Mouse (Mus musculus): ENCODE results near the gene Csgalnact2.

Csgalnact2 gene

DNA sequence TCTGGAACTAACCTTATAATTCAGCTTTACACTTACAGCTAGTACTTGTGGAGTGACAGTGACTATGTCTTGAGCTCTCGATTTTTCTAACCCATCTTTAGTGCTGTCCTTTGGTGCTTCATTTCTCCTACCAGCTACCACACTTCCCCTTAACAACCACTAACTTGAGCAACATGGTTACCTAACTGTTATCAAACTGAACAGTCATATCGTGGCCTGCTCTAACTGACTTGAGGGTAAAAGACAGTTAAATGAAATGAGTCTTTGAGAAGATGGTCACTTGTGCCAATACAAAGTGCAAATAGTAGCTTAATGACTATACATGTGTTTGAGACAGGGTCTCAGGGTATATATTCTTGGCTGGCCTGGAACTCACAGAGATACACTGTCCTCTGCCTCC, 1.8 kb downstream of the Csgalnact2 start:
- no peak for DNase-seq (ENCODE audit: low read depth, low spot score)

DNA sequence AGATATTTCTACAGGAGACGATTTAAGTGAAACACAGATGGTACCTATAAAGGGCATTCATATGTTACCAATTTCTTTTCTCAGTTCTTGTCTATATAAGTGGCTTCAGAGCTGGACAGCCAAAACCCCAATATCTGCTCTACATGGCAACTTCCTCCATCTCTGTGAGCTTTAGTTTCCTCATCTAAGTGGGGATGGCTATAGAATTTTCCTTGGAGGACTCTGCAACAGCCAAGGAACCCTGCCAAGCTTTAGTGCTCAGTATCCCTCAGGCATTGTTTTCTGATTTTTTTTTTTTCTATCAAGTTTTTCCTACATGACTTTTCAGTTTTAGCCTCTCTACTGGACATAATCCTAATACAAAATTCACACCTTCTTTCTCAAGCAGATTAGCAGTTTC, 4.5 kb downstream of the Csgalnact2 start:
- DNase-seq (ENCODE audit: low read depth, low spot score), result no peak

DNA sequence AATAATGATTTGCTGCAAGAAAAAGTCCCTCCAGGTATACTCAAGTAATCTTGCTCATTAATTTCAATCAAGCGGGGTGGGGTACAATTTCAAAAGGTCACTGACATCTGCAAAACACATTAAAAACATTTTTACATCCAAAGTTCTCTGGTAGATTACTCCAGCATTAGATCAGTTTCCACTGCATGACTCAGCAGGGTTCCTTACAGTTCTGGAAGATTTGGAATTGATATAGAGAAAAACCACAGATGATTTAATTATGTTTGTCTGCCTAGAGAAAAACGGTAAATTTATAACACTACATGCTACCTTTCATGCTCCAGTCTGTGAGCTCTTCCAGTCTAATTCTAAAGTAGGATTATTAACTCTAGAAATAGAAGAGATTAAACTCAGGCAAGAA, 8.9 kb downstream of the Csgalnact2 start:
- DNase-seq (ENCODE audit: low read depth, low spot score), result no peak

DNA sequence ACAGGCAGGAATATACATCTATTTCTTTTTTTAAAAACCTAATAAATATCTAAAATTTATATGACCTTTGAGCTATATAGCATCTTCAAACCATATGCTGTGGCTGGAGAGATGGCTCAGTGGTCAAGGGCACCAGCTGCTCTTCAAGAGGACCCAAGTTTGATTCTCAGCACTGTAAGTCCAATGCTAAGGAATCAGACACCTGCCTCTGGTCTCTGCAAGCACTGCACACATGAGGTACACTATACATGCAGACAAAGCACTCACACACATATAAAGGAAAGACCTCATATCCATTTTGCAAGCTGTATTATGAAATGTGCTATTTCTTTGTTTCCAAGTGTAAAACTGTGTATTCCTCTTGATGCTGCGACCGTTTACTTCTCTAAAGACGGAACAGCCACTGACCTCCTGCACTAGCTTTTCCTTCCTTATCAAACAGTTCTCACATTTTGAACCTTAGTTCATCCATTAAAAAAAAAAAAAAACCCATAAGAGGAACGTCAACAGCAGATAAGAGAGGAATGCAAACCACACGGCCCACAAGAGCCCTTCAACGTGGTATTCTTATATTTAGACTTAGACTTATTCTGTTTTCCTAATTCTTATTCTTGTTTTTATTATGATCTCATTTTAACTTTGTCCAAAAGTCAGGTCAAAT, 11.0 kb downstream of the Csgalnact2 start:
- DNase-seq (ENCODE audit: low read depth, low spot score), result no peak

DNA sequence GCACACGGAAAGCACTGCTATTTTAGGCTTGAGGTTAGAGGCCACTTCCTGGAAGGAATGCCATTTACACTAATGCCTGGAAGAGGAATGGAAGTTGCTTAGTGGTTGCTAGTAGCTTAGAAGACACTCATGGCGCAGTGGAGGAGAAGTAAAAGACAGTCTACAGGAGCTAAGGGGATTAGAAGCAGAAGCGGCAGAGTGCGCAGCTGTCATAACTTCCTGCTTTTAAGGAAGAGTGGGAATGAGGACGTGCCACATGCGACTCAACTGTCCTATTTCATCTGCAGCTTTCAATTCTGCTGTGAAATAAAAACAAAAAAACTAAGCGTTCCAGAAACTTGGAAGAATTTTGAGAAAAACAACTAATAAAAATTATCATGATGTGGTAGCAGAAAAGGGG, 11.7 kb downstream of the Csgalnact2 start:
- DNase-seq (ENCODE audit: low read depth, low spot score), result no peak

DNA sequence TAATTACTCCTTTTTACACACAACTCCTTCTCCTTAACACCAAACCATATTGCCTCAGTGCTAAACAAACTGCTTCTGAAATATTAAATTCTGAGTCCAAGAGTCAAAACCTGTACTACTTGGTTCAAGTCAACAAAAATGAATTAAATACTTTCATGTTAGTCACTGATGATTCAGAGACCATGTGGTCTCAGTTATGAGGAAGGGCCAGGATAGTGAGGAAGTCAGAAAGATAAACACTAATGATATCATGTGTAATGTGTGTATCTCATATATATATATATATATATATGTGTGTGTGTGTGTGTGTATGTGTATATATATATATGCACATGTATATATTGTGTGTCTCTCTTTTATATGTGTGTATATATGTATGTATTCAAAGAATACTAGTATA, 12.4 kb downstream of the Csgalnact2 start:
- DNase-seq (ENCODE audit: low read depth, low spot score), result no peak

DNA sequence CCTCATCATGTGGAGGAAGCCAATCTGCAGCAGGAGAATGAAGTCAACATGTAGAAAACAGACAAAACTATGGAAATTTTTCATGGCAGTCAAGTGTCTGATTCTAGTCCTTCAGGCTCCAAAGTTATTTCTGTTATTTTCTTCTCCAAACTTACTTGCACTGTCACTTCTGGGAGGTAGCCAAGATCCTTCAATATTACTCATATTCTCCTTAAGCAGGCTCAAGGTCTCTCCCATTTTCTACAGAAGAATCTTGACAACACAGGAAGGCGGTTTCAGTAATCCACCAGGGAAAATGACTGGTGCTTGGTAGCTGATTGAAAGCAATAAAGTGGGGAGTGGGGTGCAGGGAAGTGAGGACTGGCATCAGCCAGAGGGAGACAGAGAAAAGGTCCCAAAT, 16.2 kb downstream of the Csgalnact2 start:
- DNase-seq (ENCODE audit: low read depth, low spot score), result no peak

DNA sequence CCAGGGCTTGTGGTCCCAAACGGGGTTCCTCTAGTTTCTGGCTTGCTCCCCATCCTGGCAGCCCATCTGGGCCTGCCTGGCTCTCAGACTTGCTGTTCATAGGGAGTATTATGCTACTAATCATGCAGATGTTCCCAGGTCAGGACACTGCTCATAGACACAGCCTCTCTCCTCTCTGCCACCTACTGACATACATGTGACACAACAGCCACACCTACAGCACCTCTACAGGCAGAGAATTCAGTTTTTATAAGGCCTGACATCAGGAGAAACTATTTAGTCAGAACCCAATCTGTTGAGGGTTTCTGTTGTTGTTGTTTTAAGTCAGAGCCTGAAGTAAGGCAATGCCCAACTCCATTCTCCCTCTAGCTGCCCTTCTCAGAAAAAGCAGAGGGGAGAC, 27.1 kb downstream of the Csgalnact2 start:
- DNase-seq (ENCODE audit: low read depth, low spot score), result no peak

DNA sequence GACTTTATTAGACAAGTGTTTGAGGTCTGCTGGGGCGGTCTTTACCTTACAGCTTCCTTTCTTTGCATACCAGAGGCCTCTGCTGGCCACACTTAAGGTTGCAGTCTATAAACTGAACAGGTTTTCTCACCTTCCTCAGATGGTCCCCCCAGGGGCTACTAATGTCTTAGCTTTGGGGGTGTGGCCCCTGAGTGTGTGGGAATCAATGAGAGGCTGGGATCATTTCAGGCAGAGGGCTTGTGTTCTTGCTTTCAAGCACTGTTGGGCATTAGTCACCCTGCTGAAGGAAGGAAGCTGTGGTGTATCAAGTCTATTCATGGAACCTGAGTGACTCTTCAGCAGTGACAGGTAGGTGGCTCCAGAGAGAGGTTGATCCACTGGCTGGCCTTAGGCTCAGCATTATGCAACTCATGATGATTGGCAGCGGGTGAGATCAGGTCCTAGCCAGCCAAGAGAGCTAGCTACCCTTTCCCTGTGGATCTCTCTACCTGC, 39.6 kb downstream of the Csgalnact2 start:
- DNase-seq (ENCODE audit: low read depth, low spot score), result peak; percentile 28

DNA sequence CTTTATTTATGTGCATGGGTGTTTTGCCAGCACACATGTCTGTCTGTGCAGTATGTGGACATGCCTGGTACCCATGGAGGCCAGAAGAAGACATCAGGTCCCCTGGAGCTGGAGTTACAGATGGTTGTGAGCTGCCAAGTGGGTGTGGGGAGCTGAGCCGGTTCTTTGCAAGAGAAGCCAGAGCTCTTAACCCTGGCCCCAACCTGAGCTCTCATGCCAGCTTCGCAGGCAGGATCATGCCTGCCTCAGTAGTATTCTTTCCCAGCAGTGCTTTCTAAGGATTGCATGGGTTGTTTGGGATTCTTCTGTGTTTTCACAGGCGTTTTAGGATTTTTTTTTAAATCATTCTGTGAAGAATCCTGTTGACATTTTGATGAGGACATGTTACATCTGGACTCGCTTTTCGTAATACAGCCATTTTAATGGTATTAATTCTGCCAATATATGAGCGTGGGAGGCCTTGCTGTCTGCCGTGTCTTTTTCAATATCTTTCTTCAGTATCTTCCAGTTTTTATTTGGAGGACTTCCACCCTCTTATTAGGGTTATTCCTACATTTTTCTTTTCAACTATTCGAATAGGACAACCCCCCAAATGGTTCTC, 41.1 kb downstream of the Csgalnact2 start:
- no peak for DNase-seq (ENCODE audit: low read depth, low spot score)

DNA sequence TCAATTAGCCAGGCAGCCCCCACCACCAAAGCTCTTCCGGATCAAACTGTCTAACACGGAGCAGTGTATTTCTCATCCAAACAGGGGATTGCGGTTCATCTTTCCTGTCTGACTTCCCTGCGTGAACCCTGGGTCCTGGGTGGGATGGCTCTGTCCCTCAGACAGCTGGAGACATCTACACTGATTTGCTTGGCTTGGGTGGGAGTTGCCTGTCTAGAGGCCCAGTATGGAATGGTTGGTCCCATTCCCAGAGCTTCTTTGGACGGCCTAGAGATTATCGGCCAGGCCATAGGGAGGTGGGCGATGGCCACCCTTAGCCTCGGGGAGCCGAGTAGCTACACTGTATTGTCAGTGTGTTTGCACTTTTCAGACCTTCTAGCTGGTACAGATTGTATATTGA, 48.1 kb downstream of the Csgalnact2 start:
- DNase-seq (ENCODE audit: low read depth, low spot score), result no peak

DNA sequence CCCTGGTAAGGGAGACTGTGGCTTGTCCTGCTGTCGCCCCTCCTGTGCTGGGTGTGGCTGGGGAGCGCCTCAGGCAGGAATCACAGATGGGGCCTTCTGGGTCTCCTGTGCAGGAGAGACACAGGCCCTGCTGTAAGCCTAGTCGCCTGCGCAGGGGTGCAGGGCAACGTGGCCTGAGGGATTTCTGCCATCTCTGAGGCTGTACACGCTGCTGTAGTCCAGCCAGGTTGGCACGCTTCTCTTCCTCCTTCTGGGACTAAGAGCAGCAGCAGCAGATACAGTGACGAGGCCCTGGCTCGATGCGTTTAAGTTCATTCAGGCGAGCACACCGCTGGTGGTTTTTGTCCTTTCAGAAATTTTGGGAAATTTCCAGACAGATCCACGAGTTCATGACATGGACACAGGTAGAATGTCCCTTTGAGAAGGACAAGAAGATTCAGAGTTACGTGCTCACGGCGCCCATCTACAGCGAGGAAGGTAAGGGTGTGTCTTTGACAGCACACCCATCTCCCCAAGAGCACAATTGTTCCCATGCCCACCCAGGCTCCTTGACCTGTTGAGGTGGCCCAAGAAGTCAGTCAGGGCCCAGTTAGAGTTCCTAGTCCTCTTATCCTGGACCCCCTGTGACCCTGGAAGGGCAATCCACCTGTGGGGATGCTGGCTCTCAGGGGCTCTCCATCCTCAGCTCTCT, 50.0 kb downstream of the Csgalnact2 start:
- DNase-seq (ENCODE audit: low read depth, low spot score), result no peak

DNA sequence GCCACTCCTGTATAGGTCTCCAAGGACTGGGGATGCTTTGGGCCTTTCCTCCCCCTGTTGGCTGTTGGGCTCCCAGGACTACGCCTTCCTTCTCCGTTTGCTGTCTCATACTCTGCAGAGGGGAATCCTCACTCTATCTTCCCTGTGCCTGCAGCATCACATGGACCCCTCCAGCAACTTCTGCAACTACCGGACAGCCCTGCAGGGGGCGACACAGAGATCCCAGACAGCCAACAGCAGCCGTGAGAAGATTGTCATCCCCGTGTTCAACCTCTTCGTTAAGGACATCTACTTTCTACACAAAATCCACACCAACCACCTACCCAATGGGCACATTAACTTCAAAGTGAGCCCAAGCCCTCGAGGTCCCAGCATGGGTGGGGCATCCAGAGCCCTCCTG, 51.0 kb downstream of the Csgalnact2 start:
- no peak for DNase-seq (ENCODE audit: low read depth, low spot score)

DNA sequence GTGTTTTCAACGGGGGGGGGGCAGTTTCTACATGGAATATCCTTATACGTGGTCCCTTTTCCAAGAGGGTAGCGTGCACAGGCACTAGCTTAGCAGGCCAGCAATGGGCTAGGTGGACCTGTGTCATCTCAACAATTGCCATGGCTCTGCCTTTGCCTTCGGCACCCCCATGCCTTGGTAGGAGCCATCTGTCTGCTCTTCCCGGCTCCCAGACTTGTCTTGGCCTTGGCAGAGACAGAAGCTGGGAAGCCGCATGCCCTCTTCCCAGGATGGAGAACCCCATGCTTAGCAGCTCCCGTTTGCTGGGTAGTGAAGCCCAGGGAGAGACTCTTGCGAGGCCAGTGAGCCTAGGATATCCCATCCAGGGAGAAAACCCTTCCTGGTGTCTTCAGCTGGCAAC, 54.3 kb downstream of the Csgalnact2 start:
- DNase-seq (ENCODE audit: low read depth, low spot score), result no peak

DNA sequence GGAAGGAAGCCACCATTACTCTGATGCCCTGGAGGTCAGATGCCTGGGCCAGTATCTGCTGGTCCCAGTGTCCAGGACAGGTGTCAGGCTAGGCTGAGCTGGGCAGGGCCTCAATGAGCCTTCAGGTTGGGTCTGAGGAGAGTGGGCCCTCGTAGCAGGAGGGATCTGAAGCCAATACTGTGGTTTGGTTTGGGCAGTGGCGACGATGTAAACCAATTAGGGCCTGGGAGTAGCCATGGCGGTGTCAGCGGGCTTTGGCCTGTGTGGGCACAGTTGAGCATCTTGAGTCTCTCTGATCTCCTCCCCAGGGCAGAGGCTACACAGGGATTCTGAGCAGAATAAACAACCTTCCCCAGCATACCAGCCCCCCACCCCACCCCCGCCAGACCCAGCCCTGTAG, 55.3 kb downstream of the Csgalnact2 start:
- DNase-seq (ENCODE audit: low read depth, low spot score), result no peak

DNA sequence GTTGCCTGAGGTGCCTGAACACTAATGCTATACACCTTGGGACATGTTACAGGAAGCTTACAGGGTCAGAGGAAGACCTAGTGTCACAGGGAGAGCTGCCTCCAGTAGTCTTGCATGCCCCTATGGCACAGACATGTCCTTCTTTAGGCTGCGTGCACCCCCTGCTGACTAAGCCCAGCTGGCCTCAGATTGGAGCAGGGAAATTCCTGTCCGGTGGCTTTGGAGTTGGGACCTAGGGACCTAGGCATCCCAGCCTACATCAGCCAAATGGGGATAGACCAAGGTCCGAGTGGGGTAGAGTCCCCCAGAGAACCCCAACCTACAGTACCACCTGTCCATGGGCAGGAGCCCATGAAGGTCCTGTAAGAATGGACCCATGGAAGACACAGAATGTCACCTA, 56.6 kb downstream of the Csgalnact2 start:
- DNase-seq (ENCODE audit: low read depth, low spot score), result no peak

DNA sequence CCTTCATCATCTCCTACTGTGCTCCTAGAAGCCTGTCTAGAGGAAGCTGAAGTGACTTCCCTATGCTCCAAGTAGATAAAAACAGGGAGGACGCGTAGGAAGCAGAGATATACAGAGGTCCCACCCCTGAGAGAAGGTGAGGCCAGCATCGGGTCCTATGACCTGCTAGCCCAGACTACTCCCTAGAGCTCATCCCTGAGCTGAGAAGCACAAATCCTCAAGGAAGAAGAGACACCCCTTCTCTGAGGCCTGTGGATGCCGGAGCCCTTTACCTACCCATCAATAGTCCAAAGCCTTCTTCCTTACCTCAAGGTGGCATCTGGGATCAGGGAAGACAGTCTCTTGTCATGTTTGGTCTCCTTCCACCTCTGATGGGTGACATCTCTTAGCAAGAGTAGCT, 58.2 kb downstream of the Csgalnact2 start:
- DNase-seq (ENCODE audit: low read depth, low spot score), result no peak

DNA sequence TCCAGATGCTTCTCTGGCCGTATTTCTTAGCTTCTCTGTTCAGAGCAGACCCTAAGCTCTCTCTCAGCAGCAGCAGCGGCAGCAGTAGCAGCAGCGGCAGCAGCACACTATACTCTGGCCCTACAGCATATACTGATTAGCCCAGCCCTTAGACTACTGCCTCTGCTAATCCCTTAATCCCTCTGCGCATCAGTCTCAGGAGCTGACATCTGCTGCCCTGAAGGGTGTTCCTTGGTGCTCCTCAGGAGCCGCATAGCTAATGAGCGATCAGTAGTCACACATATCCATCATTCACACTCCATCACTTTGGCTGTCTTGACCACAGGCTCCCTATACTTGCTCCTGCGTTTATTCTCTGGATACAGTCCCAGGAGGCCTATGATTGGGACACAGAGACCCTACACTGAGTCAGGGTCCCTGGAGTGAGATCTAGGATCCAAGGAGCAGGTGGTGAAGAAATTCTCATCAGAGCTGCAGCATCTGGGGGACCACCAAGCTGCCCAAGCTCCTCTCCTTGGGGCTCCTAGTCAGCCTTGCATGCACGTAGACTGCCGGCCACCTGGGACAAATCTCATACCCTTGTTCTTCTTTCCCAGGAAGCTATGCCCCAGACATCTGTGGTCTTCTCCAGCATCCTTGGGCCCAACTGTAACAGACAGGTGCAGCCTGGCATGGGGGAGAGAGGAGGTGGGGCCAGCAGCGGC, 59.0 kb downstream of the Csgalnact2 start:
- no peak for DNase-seq (ENCODE audit: low read depth, low spot score)

DNA sequence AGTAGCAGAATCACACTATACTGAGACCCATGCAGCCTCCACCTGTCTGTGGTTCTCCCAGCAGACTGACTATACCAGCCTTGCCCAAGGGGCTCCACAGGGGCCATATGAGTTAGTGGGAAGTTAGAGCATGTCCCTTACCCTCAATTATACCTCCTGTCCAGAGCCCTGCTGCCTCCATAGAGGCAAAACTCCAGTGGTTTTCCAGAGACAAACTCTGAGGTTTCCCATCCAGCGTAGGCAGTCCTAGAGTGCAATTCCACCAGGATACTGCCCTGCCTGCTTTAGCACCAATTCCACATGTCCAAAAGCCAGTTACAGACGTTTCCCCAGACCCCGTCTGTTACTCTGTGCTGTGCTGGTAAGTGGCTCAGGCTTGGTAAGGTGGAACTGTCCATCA, 59.6 kb downstream of the Csgalnact2 start:
- no peak for DNase-seq (ENCODE audit: low read depth, low spot score)

DNA sequence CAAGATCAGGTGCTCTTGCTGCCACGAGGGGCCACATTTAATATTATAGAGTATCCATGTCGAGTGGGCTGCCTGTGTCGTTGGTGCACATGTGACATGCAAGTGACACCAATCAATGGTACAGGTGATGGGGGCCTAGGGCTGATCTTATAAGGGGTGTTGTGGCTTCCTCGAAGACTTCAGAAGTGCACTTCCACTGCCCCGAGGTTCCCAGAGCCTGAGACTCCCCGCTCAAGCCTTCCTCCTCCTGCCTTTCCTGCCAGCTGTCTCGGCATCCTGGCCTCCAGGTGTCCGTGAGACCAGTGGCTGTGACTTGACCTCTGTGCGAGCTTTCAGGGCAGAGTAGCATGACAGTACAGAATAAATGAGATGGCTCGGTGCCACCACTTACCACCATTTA, 60.2 kb downstream of the Csgalnact2 start:
- no peak for DNase-seq (ENCODE audit: low read depth, low spot score)

DNA sequence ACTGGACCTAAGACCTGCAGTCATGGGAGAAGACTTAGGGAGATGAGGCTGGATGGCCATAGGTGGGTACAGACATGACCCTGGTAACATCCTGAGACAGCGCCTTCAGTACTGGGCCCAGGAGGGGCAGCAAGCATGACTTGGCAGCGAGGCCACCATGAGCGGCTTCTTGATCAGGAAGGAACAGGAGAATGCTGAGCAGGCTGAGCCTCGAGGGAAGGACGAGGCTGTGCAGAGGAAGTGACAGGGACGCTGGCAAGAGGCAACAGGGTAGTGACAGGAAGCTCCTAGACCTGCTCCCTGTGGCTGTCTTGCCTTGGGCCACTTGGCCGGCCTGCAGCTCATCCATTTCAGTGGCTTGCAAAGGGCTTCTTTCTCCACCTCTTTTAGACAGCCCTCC, 61.5 kb downstream of the Csgalnact2 start:
- DNase-seq (ENCODE audit: low read depth, low spot score), result no peak

DNA sequence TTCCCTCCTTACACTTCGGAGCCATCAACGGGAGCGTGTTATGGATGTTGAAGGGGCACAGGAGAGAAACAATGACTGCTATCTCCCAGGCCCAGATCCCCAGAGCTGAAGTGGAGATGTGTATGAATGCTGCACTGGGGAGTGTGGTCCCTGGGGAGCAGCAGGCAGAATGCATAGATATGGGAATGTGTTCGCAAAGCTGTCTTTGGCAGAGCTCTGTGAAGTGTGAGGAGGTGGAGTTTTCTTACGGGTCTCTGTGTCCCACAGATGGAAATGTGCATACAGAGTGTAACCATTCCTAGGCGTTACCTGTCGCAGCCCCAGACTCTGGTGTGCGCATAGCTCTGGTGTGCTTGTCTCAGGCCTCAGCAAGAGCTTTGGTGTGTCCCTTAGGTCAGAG, 62.2 kb downstream of the Csgalnact2 start:
- DNase-seq (ENCODE audit: low read depth, low spot score), result no peak

DNA sequence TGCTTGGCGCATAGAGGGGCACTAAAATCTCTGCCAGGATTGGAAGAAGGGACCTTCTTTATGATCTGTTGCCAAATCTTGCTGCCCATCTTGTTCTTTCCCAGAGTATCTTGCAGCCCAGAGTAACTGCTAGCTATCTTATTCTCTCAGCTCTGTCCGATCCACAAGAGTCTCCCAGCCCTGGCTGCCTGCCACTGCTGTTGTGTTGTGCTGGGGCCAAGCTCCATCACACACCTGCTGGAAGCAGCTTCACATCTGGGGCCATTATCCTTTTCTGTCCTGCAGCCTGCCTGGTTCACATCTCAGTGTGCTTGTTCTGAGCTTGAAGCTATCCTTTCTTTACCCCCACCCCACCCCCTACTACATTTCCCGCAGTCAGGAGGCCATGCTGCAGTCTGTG, 62.7 kb downstream of the Csgalnact2 start:
- no peak for DNase-seq (ENCODE audit: low read depth, low spot score)
